Mouse (Mus musculus) spleen, adult 2 months (tissue): ENCODE results near the gene 2510039O18Rik.

Experiments used
- CTCF ChIP-seq: fragments of 200-500 bp; IDR thresholded peaks from 2 replicates; pipeline ENCODE4 v1.5.1; 2011; ENCODE audit warnings: mild to moderate bottlenecking, inconsistent platforms; ENCODE audit not compliant: insufficient read depth, insufficient read length, insufficient replicate concordance; ENCODE audit errors: extremely low read depth
- POLR2A ChIP-seq: fragments of 200-500 bp; IDR thresholded peaks from 2 replicates; pipeline ENCODE4 v1.6.1; 2011; ENCODE audit warnings: low read depth, low read length, inconsistent platforms

GRCm38 (mm10) chr4:147943005-147943404 lies 2.3 kb downstream of the 2510039O18Rik start:
- TF ChIP-seq POLR2A = no peak
- no peak for TF ChIP-seq CTCF
